Mouse (Mus musculus): ENCODE results near the gene Myh7b. TPM values are rescaled to one million over a fixed set of nuclear protein-coding genes. Genes with fewer than 3 reads are reported as not detected.

The Myh7b gene
- total and polyA plus RNA-seq, 3 experiments: 0.51 TPM; not detected in 2

DNA sequence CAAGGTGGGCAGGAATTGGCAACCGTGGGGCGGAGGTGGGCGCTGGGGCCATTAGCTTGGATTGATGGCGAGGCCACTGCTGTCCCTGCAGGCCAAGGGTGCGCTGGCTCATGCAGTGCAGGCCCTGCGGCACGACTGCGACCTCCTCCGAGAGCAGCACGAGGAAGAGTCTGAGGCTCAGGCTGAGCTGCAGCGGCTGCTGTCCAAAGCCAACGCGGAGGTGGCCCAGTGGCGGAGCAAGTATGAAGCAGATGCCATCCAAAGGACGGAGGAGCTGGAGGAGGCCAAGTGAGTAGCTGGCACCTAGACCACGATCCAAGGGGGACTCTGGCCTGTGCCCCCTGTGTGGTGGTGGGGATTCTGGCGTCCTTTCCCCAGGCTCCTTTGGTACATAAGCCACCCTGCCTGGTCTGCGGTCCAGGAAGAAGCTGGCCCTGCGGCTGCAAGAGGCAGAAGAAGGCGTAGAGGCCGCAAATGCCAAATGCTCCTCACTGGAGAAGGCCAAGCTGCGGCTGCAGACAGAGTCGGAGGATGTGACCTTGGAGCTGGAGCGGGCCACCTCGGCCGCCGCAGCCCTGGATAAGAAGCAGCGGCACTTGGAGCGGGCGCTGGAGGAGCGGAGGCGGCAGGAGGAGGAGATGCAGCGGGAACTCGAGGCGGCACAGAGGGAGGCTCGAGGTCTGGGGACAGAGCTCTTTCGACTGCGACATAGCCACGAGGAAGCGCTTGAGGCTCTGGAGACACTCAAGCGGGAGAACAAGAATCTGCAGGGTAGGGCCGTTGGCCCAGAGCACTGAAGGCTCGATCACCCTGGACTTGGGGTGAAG, 19.8 kb downstream of the Myh7b start:
- Histone ChIP-seq H3K9ac (ENCODE audit: insufficient read depth, low read depth) (no peak overlapping the region), H3K36me3 (replicated peaks in 1 of 2; ENCODE audit: control insufficient read depth in 1 of 2, insufficient read depth in 1 of 2, low read length in 1 of 2) (peaks cover 37 to 71% of the 10 kb centered on the region in 2 experiments), H3K4me3 (replicated peaks in 1 of 3; ENCODE audit: low read depth in 2 of 3, low read length in 2 of 3, poor library complexity in 1 of 3) (no peak overlapping the region), H3K79me2 (replicated peaks; ENCODE audit: control insufficient read depth, extremely low read depth, insufficient read depth, poor library complexity, severe bottlenecking) (no peaks in the 10 kb centered on the region), H3K27me3 (replicated peaks) (no peaks in the 10 kb centered on the region), H3K27ac (ENCODE audit: insufficient read depth, low read depth) (no peak overlapping the region), H3K4me2 (ENCODE audit: insufficient read depth, low read depth, poor library complexity, severe bottlenecking) (no peak overlapping the region), H3K9me3 (replicated peaks; ENCODE audit: low read length) (no peaks in the 10 kb centered on the region), H3K4me1 (ENCODE audit: control insufficient read depth in 1 of 2, insufficient read depth in 2 of 2) (no peaks in the 10 kb centered on the region)
- in situ Hi-C loops (cut with MboI; ENCODE audit: low pct_ligation_motif_present, low pct_unique_long_range_greater_than_20kb, low sequenced_read_pairs): no loop called here
- no peak for DNase-seq (ENCODE audit: extremely low read depth)
- dilution Hi-C loops (cut with MboI; ENCODE audit: extremely low pct_ligation_motif_present, extremely low pct_unique_long_range_greater_than_20kb, low sequenced_read_pairs): no loop called here
- no peak for TF ChIP-seq JUN (IDR thresholded peaks at IDR 0.05; ENCODE audit: insufficient read depth, low read depth, low read length)

DNA sequence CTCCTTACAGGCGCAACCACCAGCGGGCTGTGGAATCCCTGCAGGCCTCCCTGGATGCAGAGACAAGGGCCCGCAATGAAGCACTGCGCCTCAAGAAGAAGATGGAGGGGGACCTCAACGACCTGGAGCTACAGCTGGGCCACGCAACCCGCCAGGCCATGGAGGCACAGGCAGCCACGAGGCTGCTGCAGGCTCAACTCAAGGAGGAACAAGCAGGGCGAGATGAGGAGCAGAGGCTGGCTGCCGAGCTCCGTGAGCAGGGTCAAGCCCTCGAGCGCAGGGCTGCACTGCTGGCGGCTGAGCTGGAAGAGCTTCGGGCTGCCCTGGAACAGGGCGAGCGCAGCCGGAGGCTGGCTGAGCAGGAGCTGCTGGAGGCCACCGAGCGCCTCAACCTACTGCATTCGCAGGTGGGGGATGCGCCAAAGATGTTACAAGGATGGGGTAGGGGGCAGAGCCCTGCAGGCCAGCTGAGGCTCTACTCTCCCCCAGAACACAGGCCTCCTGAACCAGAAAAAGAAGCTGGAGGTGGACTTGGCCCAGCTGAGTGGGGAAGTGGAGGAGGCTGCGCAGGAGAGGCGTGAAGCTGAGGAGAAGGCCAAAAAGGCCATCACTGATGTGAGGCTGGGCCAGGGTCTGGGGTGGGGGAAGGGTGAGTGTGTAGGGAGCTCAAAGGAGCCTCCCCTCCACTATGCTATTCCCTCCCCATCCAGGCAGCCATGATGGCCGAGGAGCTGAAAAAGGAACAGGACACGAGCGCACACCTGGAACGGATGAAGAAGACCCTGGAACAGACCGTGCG, 21.3 kb downstream of the Myh7b start:
- Histone ChIP-seq H3K79me2 (replicated peaks; ENCODE audit: control insufficient read depth, extremely low read depth, insufficient read depth, poor library complexity, severe bottlenecking) (no peaks in the 10 kb centered on the region), H3K4me3 (replicated peaks in 1 of 3; ENCODE audit: low read depth in 2 of 3, low read length in 2 of 3, poor library complexity in 1 of 3) (no peak overlapping the region), H3K9ac (ENCODE audit: insufficient read depth, low read depth) (no peak overlapping the region), H3K4me2 (ENCODE audit: insufficient read depth, low read depth, poor library complexity, severe bottlenecking) (no peak overlapping the region), H3K9me3 (replicated peaks; ENCODE audit: low read length) (no peaks in the 10 kb centered on the region), H3K27ac (ENCODE audit: insufficient read depth, low read depth) (no peak overlapping the region), H3K36me3 (replicated peaks in 1 of 2; ENCODE audit: control insufficient read depth in 1 of 2, insufficient read depth in 1 of 2, low read length in 1 of 2) (peaks cover 42 to 86% of the 10 kb centered on the region in 2 experiments), H3K27me3 (replicated peaks) (no peaks in the 10 kb centered on the region), H3K4me1 (ENCODE audit: control insufficient read depth in 1 of 2, insufficient read depth in 2 of 2) (no peaks in the 10 kb centered on the region)
- dilution Hi-C loops (cut with MboI; ENCODE audit: extremely low pct_ligation_motif_present, extremely low pct_unique_long_range_greater_than_20kb, low sequenced_read_pairs): no loop called here
- no peak for DNase-seq (ENCODE audit: extremely low read depth)
- no peak for TF ChIP-seq ZNF384 (IDR thresholded peaks at IDR 0.05; ENCODE audit: low read depth, low read length)
- no peak for TF ChIP-seq JUND (conservative IDR thresholded peaks at IDR 0.05; ENCODE audit: low read depth, low read length)
- no peak for TF ChIP-seq POLR2AphosphoS2 (IDR thresholded peaks at IDR 0.05; ENCODE audit: low read depth, low read length)
- in situ Hi-C loops (cut with MboI; ENCODE audit: low pct_ligation_motif_present, low pct_unique_long_range_greater_than_20kb, low sequenced_read_pairs): no loop called here

DNA sequence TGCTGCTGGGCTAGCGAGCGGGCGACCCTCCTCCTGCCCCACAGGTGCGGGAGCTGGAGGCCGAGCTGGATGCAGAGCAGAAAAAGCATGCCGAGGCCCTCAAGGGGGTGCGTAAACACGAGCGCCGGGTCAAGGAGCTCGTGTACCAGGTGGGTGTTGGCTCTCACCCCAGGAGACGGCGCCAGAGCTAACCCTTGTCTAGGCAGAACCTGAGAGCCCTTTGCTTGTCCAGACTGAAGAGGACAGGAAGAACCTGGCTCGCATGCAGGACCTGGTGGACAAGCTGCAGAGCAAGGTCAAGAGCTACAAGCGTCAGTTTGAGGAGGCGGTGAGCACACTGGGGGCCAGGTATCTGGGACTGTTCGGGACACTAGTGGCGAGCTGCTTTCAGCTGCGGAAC, 22.1 kb downstream of the Myh7b start:
- H3K9me3 ChIP-seq (replicated peaks; ENCODE audit: low read length): no peaks in the 10 kb centered on the region
- TF ChIP-seq MEF2A (IDR thresholded peaks at IDR 0.05; ENCODE audit: borderline replicate concordance, low read depth, low read length): no peak

More for the DNA sequence above, 22.1 kb downstream of the Myh7b start:
- DNase-seq (ENCODE audit: extremely low read depth): no peak
- Histone ChIP-seq H3K4me3 (replicated peaks in 1 of 3; ENCODE audit: low read depth in 2 of 3, low read length in 2 of 3, poor library complexity in 1 of 3) (no peak overlapping the region), H3K36me3 (replicated peaks in 1 of 2; ENCODE audit: control insufficient read depth in 1 of 2, insufficient read depth in 1 of 2, low read length in 1 of 2) (peaks cover 50 to 94% of the 10 kb centered on the region in 2 experiments), H3K27ac (ENCODE audit: insufficient read depth, low read depth) (no peak overlapping the region), H3K79me2 (replicated peaks; ENCODE audit: control insufficient read depth, extremely low read depth, insufficient read depth, poor library complexity, severe bottlenecking) (no peaks in the 10 kb centered on the region), H3K9ac (ENCODE audit: insufficient read depth, low read depth) (no peak overlapping the region), H3K4me1 (ENCODE audit: control insufficient read depth in 1 of 2, insufficient read depth in 2 of 2) (no peaks in the 10 kb centered on the region), H3K27me3 (replicated peaks) (no peaks in the 10 kb centered on the region), H3K4me2 (ENCODE audit: insufficient read depth, low read depth, poor library complexity, severe bottlenecking) (no peak overlapping the region)
- in situ Hi-C loops (cut with MboI; ENCODE audit: low pct_ligation_motif_present, low pct_unique_long_range_greater_than_20kb, low sequenced_read_pairs): no loop called here
- dilution Hi-C loops (cut with MboI; ENCODE audit: extremely low pct_ligation_motif_present, extremely low pct_unique_long_range_greater_than_20kb, low sequenced_read_pairs): no loop called here

Measured in CH12.LX (cell line).